Comparison of ENCODE assay signal across 17 mouse cellular contexts in genomic region chr2:51712611-51713010, GRCm38 (mm10).
"Had no signal": no experiment of that assay in that cellular context is flagged by ENCODE, and none has a peak within 500 bp of the region (broad histone marks: within the 10 kb centered on the region; RNA-seq: fewer than 3 reads in every experiment).

No protein-coding gene starts in this region.

- ATAC-seq: hindbrain, postnatal 0 days; intestine, embryonic 16.5 days had no signal

- DNase-seq: gastrocnemius, adult 2 months; gastrocnemius, postnatal 10 days; gastrocnemius, postnatal 25 days; heart, adult 11 months; heart, adult 2 months; heart, postnatal 14 days; heart, postnatal 36 days; kidney, adult 11 months; kidney, adult 2 months; kidney, adult 9 months; kidney, postnatal 14 days; kidney, postnatal 36 days; layer of hippocampus, adult 9-11 months; layer of hippocampus, postnatal 36 days; left cerebral cortex, postnatal 4 days had no signal
